Mouse (Mus musculus) liver, postnatal 0 days (tissue): ENCODE measurements at regions not wholly inside any gene's neighbourhood (a gene's known extent, or its start where the extent isn't known, plus 50 kb on each side); places are given as distances from the start of the nearest gene placed in this dataset.

Source experiments
- ATAC-seq: fragments of 200-750 bp; cut with Nextera tagmentation; 2 replicates; pipeline ENCODE4 v1.8.0; 2017; ENCODE audit warnings: mild to moderate bottlenecking, moderate library complexity
- DNase-seq: peaks from one replicate; pipeline ENCODE4 v3.0.0-alpha.2; 2016
- H3K27ac ChIP-seq: fragments of 300-500 bp; sonication (generic); 2 replicates; pipeline ENCODE4 v1.5.1; 2014; ENCODE audit warnings: antibody characterized with exemption, moderate library complexity, mild to moderate bottlenecking, low read depth
- H3K27me3 ChIP-seq: fragments of 300-500 bp; sonication (generic); 2 replicates; pipeline ENCODE4 v1.6.1; 2014; ENCODE audit warnings: low read length, control low read depth, mixed read lengths; ENCODE audit not compliant: insufficient read depth
- H3K36me3 ChIP-seq: fragments of 300-500 bp; sonication (generic); replicated peaks from 2 replicates; pipeline ENCODE4 v1.6.1; 2014; ENCODE audit warnings: mild to moderate bottlenecking, control low read depth, low read length, moderate library complexity, mixed read lengths; ENCODE audit not compliant: insufficient read depth
- H3K4me1 ChIP-seq: fragments of 300-500 bp; sonication (generic); 2 replicates; pipeline ENCODE4 v1.6.1; 2014; ENCODE audit warnings: antibody characterized with exemption, mild to moderate bottlenecking, control low read depth; ENCODE audit not compliant: insufficient read depth
- H3K4me2 ChIP-seq: fragments of 300-500 bp; sonication (generic); 2 replicates; pipeline ENCODE4 v1.6.1; 2014; ENCODE audit warnings: low read depth, mild to moderate bottlenecking, low read length, moderate library complexity, mixed read lengths
- H3K4me3 ChIP-seq: fragments of 300-500 bp; sonication (generic); 2 replicates; pipeline ENCODE4 v1.5.1; 2014; ENCODE audit warnings: low read depth, low read length
- H3K9ac ChIP-seq: fragments of 300-500 bp; sonication (generic); replicated peaks from 2 replicates; pipeline ENCODE4 v1.6.1; 2014; ENCODE audit warnings: mild to moderate bottlenecking, moderate library complexity
- H3K9me3 ChIP-seq: fragments of 300-500 bp; sonication (generic); 2 replicates; pipeline ENCODE4 v1.6.1; 2016; ENCODE audit warnings: mild to moderate bottlenecking, control low read depth, low read length, mixed read lengths
- CTCF ChIP-seq: sonication (generic); IDR thresholded peaks from 2 replicates; pipeline ENCODE4 v1.5.1; 2016; ENCODE audit warnings: antibody characterized with exemption, low read depth
- EP300 ChIP-seq: IDR thresholded peaks from 2 replicates; pipeline ENCODE4 v1.6.1; 2016; ENCODE audit warnings: antibody characterized with exemption, low read depth, mild to moderate bottlenecking
- WGBS: fragments of 180-500 bp; shearing (Covaris S2); extraction: QIAGEN DNeasy Blood & Tissue Kit; methylation state at CpG from one replicate; pipeline ENCODE4 v1.1.7; 2014; ENCODE audit not compliant: insufficient replicate concordance; 5-methylcytosine and 5-hydroxymethylcytosine counted together

- Histone ChIP-seq H3K36me3 (no peaks in the 10 kb centered on the region), H3K27ac (no peak overlapping the region), H3K4me3 (no peak overlapping the region), H3K4me2 (no peak overlapping the region), H3K9me3 (no peaks in the 10 kb centered on the region), H3K27me3 (no peaks in the 10 kb centered on the region), H3K4me1 (no peaks in the 10 kb centered on the region), H3K9ac (no peak overlapping the region)
- ATAC-seq (no peak), DNase-seq (no peak)
- WGBS, result 82% methylated on average over 3 of the region's 3 CpGs
- TF ChIP-seq CTCF (no peak), EP300 (no peak)
Observed at GRCm38 (mm10) chr2:17876942-17877341, 119.8 kb downstream of the H2al2a start.

- no peak for TF ChIP-seq CTCF
- no peak for TF ChIP-seq EP300
- WGBS, result 78% methylated on average over 9 of the region's 9 CpGs
- Histone ChIP-seq H3K27me3 (no peaks in the 10 kb centered on the region), H3K4me2 (no peak overlapping the region), H3K4me3 (no peak overlapping the region), H3K36me3 (no peaks in the 10 kb centered on the region), H3K9ac (no peak overlapping the region), H3K27ac (no peak overlapping the region), H3K4me1 (no peaks in the 10 kb centered on the region), H3K9me3 (no peaks in the 10 kb centered on the region)
- DNase-seq (no peak), ATAC-seq (no peak)
Observed at GRCm38 (mm10) chr2:17876155-17876554, 120.6 kb downstream of the H2al2a start.

- 17% methylated on average over 2 of the region's 2 CpGs for WGBS
- Histone ChIP-seq H3K9me3 (no peaks in the 10 kb centered on the region), H3K36me3 (no peaks in the 10 kb centered on the region), H3K27me3 (no peaks in the 10 kb centered on the region), H3K4me2 (no peak overlapping the region), H3K4me1 (no peaks in the 10 kb centered on the region), H3K4me3 (no peak overlapping the region), H3K9ac (no peak overlapping the region), H3K27ac (no peak overlapping the region)
- TF ChIP-seq CTCF (no peak), EP300 (no peak)
- no peak for ATAC-seq
- DNase-seq, result no peak
Observed at GRCm38 (mm10) chr2:17870562-17870961, 126.2 kb downstream of the H2al2a start.

GRCm38 (mm10) chr2:17868145-17868544 lies 128.6 kb downstream of the H2al2a start:
- Histone ChIP-seq H3K4me1 (no peaks in the 10 kb centered on the region), H3K27ac (no peak overlapping the region), H3K4me3 (no peak overlapping the region), H3K4me2 (no peak overlapping the region), H3K9me3 (no peaks in the 10 kb centered on the region), H3K36me3 (no peaks in the 10 kb centered on the region), H3K27me3 (no peaks in the 10 kb centered on the region), H3K9ac (no peak overlapping the region)
- ATAC-seq, result no peak
- 62% methylated on average over 9 of the region's 9 CpGs for WGBS
- TF ChIP-seq EP300 (no peak), CTCF (no peak)
- DNase-seq, result no peak

GRCm38 (mm10) chr2:17867341-17867740 lies 129.4 kb downstream of the H2al2a start:
- no peaks in the 10 kb centered on the region for H3K36me3 ChIP-seq
- ATAC-seq (no peak), DNase-seq (no peak)
- TF ChIP-seq CTCF, result no peak
- no peak for TF ChIP-seq EP300
- H3K27ac ChIP-seq, result no peak overlapping the region
- no peak overlapping the region for H3K4me2 ChIP-seq
- no peak overlapping the region for H3K4me3 ChIP-seq
- H3K9ac ChIP-seq, result no peak overlapping the region
- H3K4me1 ChIP-seq, result no peaks in the 10 kb centered on the region
- no peaks in the 10 kb centered on the region for H3K9me3 ChIP-seq
- 75% methylated on average over 3 of the region's 3 CpGs for WGBS
- H3K27me3 ChIP-seq, result no peaks in the 10 kb centered on the region

GRCm38 (mm10) chr2:17861765-17862495 lies 130.7 kb upstream of the Nebl start:
- H3K9ac ChIP-seq, result no peak overlapping the region
- TF ChIP-seq EP300, result no peak
- no peak for TF ChIP-seq CTCF
- H3K4me1 ChIP-seq, result no peaks in the 10 kb centered on the region
- H3K27me3 ChIP-seq, result no peaks in the 10 kb centered on the region
- H3K36me3 ChIP-seq, result no peaks in the 10 kb centered on the region
- H3K27ac ChIP-seq, result no peak overlapping the region
- 11% methylated on average over 10 of the region's 10 CpGs for WGBS
- no peak overlapping the region for H3K4me2 ChIP-seq
- H3K9me3 ChIP-seq, result no peaks in the 10 kb centered on the region
- no peak for ATAC-seq
- no peak for DNase-seq
- no peak overlapping the region for H3K4me3 ChIP-seq
